Mouse (Mus musculus) yolk sac, embryonic 10.5 days (tissue): Measurements from ENCODE around the gene Prpf3.
"Not testable (repeated sequence)": the region's sequence is repeated elsewhere in the genome, so short reads cannot be mapped to it uniquely, and the experiment has no call there.

ENCODE experiments used
- DNase-seq: peaks from one replicate; pipeline ENCODE4 v3.0.0-alpha.2; 2017; ENCODE audit warnings: low spot score

Prpf3 gene

GRCm38 (mm10) chr3:95855502-95856089, at the start of gene Prpf3:
Gene Prpf3 (minus strand): TSS chr3:95855885.
- DNase-seq: peak; percentile 90

- DNase-seq: no peak
Measured at GRCm38 (mm10) chr3:95904568-95904967, 48.9 kb upstream of the Prpf3 start, which contains the start of gene Car14. Gene Car14 (minus strand): TSS chr3:95904691.

GRCm38 (mm10) chr3:95903753-95904502, 48.2 kb upstream of the Prpf3 start:
- DNase-seq: peak; percentile 76

GRCm38 (mm10) chr3:95902643-95903042, 47.0 kb upstream of the Prpf3 start:
- DNase-seq: no peak

GRCm38 (mm10) chr3:95902373-95902625, 46.6 kb upstream of the Prpf3 start:
- no peak for DNase-seq

GRCm38 (mm10) chr3:95901616-95902372, 46.1 kb upstream of the Prpf3 start:
- DNase-seq: no peak

GRCm38 (mm10) chr3:95899800-95900524, 44.3 kb upstream of the Prpf3 start:
- no peak for DNase-seq

GRCm38 (mm10) chr3:95895501-95895900, 39.8 kb upstream of the Prpf3 start:
- not testable (repeated sequence) for DNase-seq

- peak; percentile 70 for DNase-seq
Measured at GRCm38 (mm10) chr3:95894317-95895160, 38.9 kb upstream of the Prpf3 start.

GRCm38 (mm10) chr3:95893606-95894316, 38.1 kb upstream of the Prpf3 start, which contains the start of gene Aph1a:
Gene Aph1a (plus strand): TSS chr3:95893969.
- peak; percentile 98 for DNase-seq

GRCm38 (mm10) chr3:95893126-95893525, 37.4 kb upstream of the Prpf3 start:
- DNase-seq: no peak

GRCm38 (mm10) chr3:95892066-95893052, 36.7 kb upstream of the Prpf3 start:
- no peak for DNase-seq

- DNase-seq: no peak
Measured at GRCm38 (mm10) chr3:95891211-95892065, 35.8 kb upstream of the Prpf3 start, which contains the start of gene BC028528. Gene BC028528 (minus strand): TSS chr3:95892005.

- DNase-seq: no peak
Measured at GRCm38 (mm10) chr3:95889664-95890063, 34.0 kb upstream of the Prpf3 start.

- DNase-seq: no peak
Measured at GRCm38 (mm10) chr3:95887596-95887995, 31.9 kb upstream of the Prpf3 start.

GRCm38 (mm10) chr3:95884400-95884799, 28.7 kb upstream of the Prpf3 start:
- peak; percentile 59 for DNase-seq

GRCm38 (mm10) chr3:95882816-95883425, 27.2 kb upstream of the Prpf3 start:
- peak; percentile 70 for DNase-seq
